Mouse (Mus musculus) brain, adult 2 months (tissue): ENCODE data around the gene Kbtbd13.
A peak's percentile ranks its signal among the peaks of the same experiment; 100 is the strongest.

Experiments used
- DNase-seq: peaks from one replicate; pipeline ENCODE4 v3.0.0; 2011; ENCODE audit warnings: low read depth, low spot score

Gene Kbtbd13

GRCm38 (mm10) chr9:65353251-65353650, 38.2 kb downstream of the Kbtbd13 start:
- DNase-seq, result no peak

GRCm38 (mm10) chr9:65347112-65347850, 44.2 kb downstream of the Kbtbd13 start:
- no peak for DNase-seq

- DNase-seq, result peak; percentile 66
Measured at GRCm38 (mm10) chr9:65346476-65347111, 44.9 kb downstream of the Kbtbd13 start.

DNA sequence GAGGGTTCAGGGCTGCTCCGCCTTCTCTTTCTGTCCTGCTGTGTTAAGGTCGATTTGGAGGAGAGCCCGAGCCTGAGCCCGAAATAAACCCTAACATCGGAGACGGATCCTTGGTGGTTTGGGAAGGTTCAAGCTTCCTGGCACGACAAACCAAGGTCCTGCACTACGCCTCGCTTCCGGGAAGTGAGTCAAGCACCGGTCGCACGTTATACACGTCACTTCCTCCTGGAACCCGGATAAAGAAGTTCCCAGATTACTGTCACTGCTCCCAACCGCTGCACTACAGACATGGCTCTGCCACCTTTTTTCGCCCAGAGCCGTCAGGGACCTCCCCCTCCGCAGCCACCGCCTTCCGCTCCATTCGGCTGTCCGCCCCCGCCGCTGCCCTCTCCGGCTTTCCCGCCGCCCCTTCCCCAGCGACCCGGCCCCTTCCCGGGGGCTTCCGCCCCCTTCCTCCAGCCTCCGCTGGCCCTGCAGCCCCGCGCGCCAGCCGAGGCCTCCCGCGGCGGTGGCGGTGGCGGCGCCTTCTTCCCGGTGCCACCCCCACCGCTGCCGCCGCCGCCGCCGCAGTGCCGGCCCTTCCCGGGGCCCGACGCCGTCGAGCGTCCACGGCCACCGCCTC, 45.5 kb downstream of the Kbtbd13 start, which contains the start of gene Pdcd7:
Pdcd7 (plus strand) TSS at position 251 of the 622 bp plus-strand sequence.
- DNase-seq, result peak; percentile 99

DNA sequence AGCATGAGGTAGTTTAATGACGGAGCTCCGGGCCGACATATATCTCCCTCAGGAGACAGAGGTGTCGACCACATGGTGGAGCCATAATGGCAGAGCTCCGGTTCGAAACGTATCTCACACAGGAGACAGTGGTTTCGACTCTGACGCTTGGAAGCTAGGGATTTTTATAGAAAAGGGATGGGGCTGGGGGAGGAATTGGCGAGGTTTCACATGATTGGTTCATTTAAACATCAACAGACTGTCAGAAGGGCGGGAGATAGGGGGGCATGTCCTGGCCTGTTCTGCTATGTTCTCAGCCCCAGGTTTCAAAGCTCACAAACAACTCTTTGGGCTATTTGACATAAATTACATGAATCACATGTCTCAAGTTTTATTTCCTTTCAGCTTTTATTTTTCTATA, 46.0 kb downstream of the Kbtbd13 start:
- DNase-seq, result peak; percentile 50

DNA sequence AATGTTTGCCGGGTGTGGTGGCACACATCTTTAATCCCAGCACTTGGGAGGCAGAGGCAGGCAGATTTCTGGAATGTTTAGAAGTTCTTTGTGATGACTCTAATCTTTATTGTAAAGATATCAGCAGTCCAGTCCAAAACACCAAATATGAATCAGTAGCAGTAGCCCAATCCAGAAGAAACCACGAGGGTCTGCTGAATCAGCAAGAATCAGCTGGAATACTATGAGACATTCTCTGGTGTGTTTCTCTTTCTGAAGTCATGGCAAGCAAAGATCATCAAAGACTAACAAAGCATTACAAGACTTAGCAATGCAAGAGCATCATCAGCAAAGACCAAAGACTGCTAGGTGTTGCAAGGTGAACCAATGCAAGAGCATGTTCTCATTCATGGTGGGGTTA, 51.0 kb downstream of the Kbtbd13 start:
- DNase-seq, result no peak

GRCm38 (mm10) chr9:65339146-65339545, 52.3 kb downstream of the Kbtbd13 start:
- no peak for DNase-seq
